In genomic region chr8:120012927-120013326, GRCm38 (mm10) we compare ENCODE assay signal across 10 mouse cellular contexts. TPM values are rescaled to one million over a fixed set of nuclear protein-coding genes. Genes with fewer than 3 reads are reported as not detected.
DNase-seq lines count a peak whose midpoint lies in the region; ATAC-seq and TF ChIP-seq lines count a peak whose summit lies in the region.
"Had no signal": no experiment of that assay in that cellular context is flagged by ENCODE, and none has a peak within 500 bp of the region (broad histone marks: within the 10 kb centered on the region; RNA-seq: fewer than 3 reads in every experiment).

No protein-coding gene starts in this region.

- H3K4me2 ChIP-seq in lung, postnatal 0 days (replicated peaks; ENCODE audit: low read depth, low read length) = no peak overlapping the region
- H3K4me2 ChIP-seq in liver, embryonic 13.5 days = no peak overlapping the region

- 42% methylated on average over 9 of the region's 9 CpGs for WGBS in lung, postnatal 0 days
- WGBS in liver, embryonic 13.5 days (ENCODE audit: insufficient replicate concordance) = 29% methylated on average over 9 of the region's 9 CpGs

- peak; percentile 39 for DNase-seq in lung, postnatal 0 days (ENCODE audit: low spot score)
- no peak for DNase-seq in lung, postnatal 14 days
- DNase-seq in MEL-GATA-1-ER (ENCODE audit: extremely low read depth, low read depth) = peak; percentile 62
- DNase-seq in c-Kit-positive CD71-positive TER-119-positive erythroid progenitor cells, embryonic 14.5 days (ENCODE audit: low spot score) = peak; percentile 12
- DNase-seq in liver, embryonic 13.5 days = peak; percentile 17
- DNase-seq in left cerebral cortex, postnatal 4 days = no peak
- DNase-seq in kidney, postnatal 25 days = no peak
- DNase-seq: lung, postnatal 4 days had no signal

- no peaks in the 10 kb centered on the region for H3K27me3 ChIP-seq in lung, postnatal 0 days (replicated peaks; ENCODE audit: insufficient read depth, low read length)
- 0 out of 2 replicates have a peak, but pooled peaks cover 3% of the 10 kb centered on the region for H3K27me3 ChIP-seq in liver, embryonic 13.5 days

- no peaks in the 10 kb centered on the region for H3K4me1 ChIP-seq in lung, postnatal 0 days (ENCODE audit: insufficient read depth, low read depth, low read length)
- H3K4me1 ChIP-seq in liver, embryonic 13.5 days (replicated peaks) = peaks cover 4% of the 10 kb centered on the region; the same call in 1 of the 2 replicates

- ATAC-seq in lung, postnatal 0 days = 0 out of 2 replicates have a peak, but pooled peaks have one; percentile 16
- ATAC-seq in liver, embryonic 13.5 days (ENCODE audit: low read depth) = no peak
- ATAC-seq: inflammation-experienced regulatory T-cells, adult 6 months had no signal

- no peak overlapping the region for H3K9ac ChIP-seq in lung, postnatal 0 days (replicated peaks; ENCODE audit: low read depth)
- H3K9ac ChIP-seq in liver, embryonic 13.5 days = no peak overlapping the region

- no peaks in the 10 kb centered on the region for H3K9me3 ChIP-seq in lung, postnatal 0 days (ENCODE audit: low read length)
- H3K9me3 ChIP-seq in liver, embryonic 13.5 days (replicated peaks) = no peaks in the 10 kb centered on the region

- TF ChIP-seq CTCF in lung, postnatal 0 days (IDR thresholded peaks at IDR 0.05) = no peak

- H3K36me3 ChIP-seq in lung, postnatal 0 days (ENCODE audit: insufficient read depth, low read length) = no peaks in the 10 kb centered on the region
- H3K36me3 ChIP-seq in liver, embryonic 13.5 days = no peaks in the 10 kb centered on the region

- H3K27ac ChIP-seq in lung, postnatal 0 days (ENCODE audit: low read length) = no peak overlapping the region
- no peak overlapping the region for H3K27ac ChIP-seq in liver, embryonic 13.5 days
- H3K27ac ChIP-seq: left cerebral cortex, adult 2 months had no signal

- intact Hi-C loops in left cerebral cortex, postnatal 4 days (cut with DNase I) = no loop called here

- H3K4me3 ChIP-seq in lung, postnatal 0 days (ENCODE audit: low read depth, low read length) = no peak overlapping the region
- H3K4me3 ChIP-seq in liver, embryonic 13.5 days (replicated peaks) = no peak overlapping the region
- H3K4me3 ChIP-seq: left cerebral cortex, adult 2 months had no signal

- no peak for TF ChIP-seq EP300 in lung, postnatal 0 days (IDR thresholded peaks at IDR 0.05)

RNA-seq across cellular contexts. Expression of gene Crispld2, which starts 20.7 kb away (rescaled TPM):
- 9.7 and 16.8 TPM in 2 replicates for polyA plus RNA-seq in lung, postnatal 0 days (2015; fragmentation: Nextera tagmentation; extraction: Ambion mirVana)
- polyA plus RNA-seq in liver, embryonic 13.5 days (2015; fragmentation: Nextera tagmentation; extraction: Ambion mirVana) = 0.74 and 0.80 TPM in 2 replicates
- total RNA-seq in left cerebral cortex, postnatal 4 days (2021) = 1 to 10 TPM; 1.7 to 1.8 TPM

Comparison
In these comparisons a context has a peak if more than half of its experiments do, and no peak if none do; other contexts are left out.
1. DNase-seq: peak in lung, postnatal 0 days (single experiment), MEL-GATA-1-ER (single experiment), c-Kit-positive CD71-positive TER-119-positive erythroid progenitor cells, embryonic 14.5 days (single experiment) and liver, embryonic 13.5 days (single experiment); none in lung, postnatal 14 days (single experiment), left cerebral cortex, postnatal 4 days (single experiment) and kidney, postnatal 25 days (0 of 2).